Mouse (Mus musculus) heart, postnatal 0 days (tissue): ENCODE measurements around the gene Zwilch.

Experiments used
- CTCF ChIP-seq: IDR thresholded peaks from 2 replicates; pipeline ENCODE4 v1.5.1; 2016; ENCODE audit warnings: antibody characterized with exemption, control low read depth, low read depth
- EP300 ChIP-seq: IDR thresholded peaks from 2 replicates; pipeline ENCODE4 v1.6.1; 2016; ENCODE audit warnings: antibody characterized with exemption, low read depth

DNA sequence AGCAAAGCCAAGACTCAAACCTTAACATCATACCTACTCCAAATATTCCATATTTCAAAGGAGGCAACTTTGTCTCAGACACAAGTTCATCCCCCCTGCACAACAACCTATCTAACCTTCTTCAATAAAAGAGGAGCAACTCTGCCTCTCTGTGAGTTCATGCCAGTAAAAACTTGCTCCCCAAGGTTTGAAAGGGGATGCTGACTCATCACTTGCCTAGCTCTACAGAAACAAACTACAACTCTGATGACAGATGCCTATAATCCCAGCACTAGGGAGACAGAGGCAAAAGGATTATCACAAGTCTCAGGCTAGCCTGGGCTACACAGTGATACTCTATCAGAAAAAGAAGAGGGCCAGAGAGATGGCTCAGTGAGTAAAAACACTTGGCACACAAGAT lies 45.0 kb upstream of the Zwilch start:
- TF ChIP-seq CTCF, result no peak
- no peak for TF ChIP-seq EP300
